Mouse (Mus musculus): ENCODE data around the gene Topors. TPM values are rescaled to one million over a fixed set of nuclear protein-coding genes. Genes with fewer than 3 reads are reported as not detected.

The Topors gene
- polyA plus RNA-seq, 1 experiment, result 42.0 TPM

GRCm38 (mm10) chr4:40236829-40237228 is 32.8 kb downstream of the Topors start:
- no peak overlapping the region for H3K4me3 ChIP-seq (ENCODE audit: insufficient read depth, low read length)
- no peak for TF ChIP-seq POLR2A (IDR thresholded peaks at IDR 0.05; ENCODE audit: low read depth, low read length)
- TF ChIP-seq CTCF (IDR thresholded peaks at IDR 0.05; ENCODE audit: borderline replicate concordance, insufficient read depth, low read length), result no peak
- H3K4me1 ChIP-seq (ENCODE audit: control insufficient read depth, insufficient read depth, low read length), result no peaks in the 10 kb centered on the region
- no peak overlapping the region for H3K27ac ChIP-seq (ENCODE audit: insufficient read depth, low read length)

DNA sequence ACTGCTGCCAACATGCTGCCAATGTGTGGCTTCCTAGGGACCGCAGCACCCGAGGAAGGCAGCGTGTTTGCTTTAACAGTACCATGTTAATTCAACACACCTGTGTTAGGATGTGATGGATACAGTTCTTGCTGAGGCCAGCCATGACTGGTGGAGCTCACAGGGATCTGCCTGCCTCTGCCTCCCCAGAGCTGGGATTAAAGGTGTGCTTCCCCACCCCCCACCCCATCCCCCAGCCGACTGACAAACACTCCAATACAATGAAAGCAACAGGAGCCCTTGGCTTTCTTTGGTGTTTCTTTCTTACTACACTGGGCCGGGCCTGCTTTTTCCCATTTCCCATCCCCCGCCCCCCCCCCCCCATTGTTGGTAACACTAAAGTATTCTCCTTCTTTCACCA is 35.4 kb downstream of the Topors start:
- H3K27ac ChIP-seq (ENCODE audit: insufficient read depth, low read length), result no peak overlapping the region
- no peak overlapping the region for H3K4me3 ChIP-seq (ENCODE audit: insufficient read depth, low read length)
- H3K4me1 ChIP-seq (ENCODE audit: control insufficient read depth, insufficient read depth, low read length), result no peaks in the 10 kb centered on the region
- no peak for TF ChIP-seq CTCF (IDR thresholded peaks at IDR 0.05; ENCODE audit: borderline replicate concordance, insufficient read depth, low read length)
- TF ChIP-seq POLR2A (IDR thresholded peaks at IDR 0.05; ENCODE audit: low read depth, low read length), result no peak

- no peaks in the 10 kb centered on the region for H3K4me1 ChIP-seq (ENCODE audit: control insufficient read depth, insufficient read depth, low read length)
- no peak for TF ChIP-seq POLR2A (IDR thresholded peaks at IDR 0.05; ENCODE audit: low read depth, low read length)
- TF ChIP-seq CTCF (IDR thresholded peaks at IDR 0.05; ENCODE audit: borderline replicate concordance, insufficient read depth, low read length), result no peak
These were observed 36.5 kb downstream of the Topors start for GRCm38 (mm10) chr4:40233062-40233664.

GRCm38 (mm10) chr4:40229723-40230122 is 39.9 kb downstream of the Topors start:
- Histone ChIP-seq H3K4me1 (ENCODE audit: control insufficient read depth, insufficient read depth, low read length) (no peaks in the 10 kb centered on the region), H3K4me3 (ENCODE audit: insufficient read depth, low read length) (no peak overlapping the region), H3K27ac (ENCODE audit: insufficient read depth, low read length) (no peak overlapping the region)
- no peak for TF ChIP-seq POLR2A (IDR thresholded peaks at IDR 0.05; ENCODE audit: low read depth, low read length)
- TF ChIP-seq CTCF (IDR thresholded peaks at IDR 0.05; ENCODE audit: borderline replicate concordance, insufficient read depth, low read length), result no peak

More at GRCm38 (mm10) chr4:40233062-40233664, 36.5 kb downstream of the Topors start:
- H3K27ac ChIP-seq (ENCODE audit: insufficient read depth, low read length), result no peak overlapping the region
- H3K4me3 ChIP-seq (ENCODE audit: insufficient read depth, low read length), result no peak overlapping the region

DNA sequence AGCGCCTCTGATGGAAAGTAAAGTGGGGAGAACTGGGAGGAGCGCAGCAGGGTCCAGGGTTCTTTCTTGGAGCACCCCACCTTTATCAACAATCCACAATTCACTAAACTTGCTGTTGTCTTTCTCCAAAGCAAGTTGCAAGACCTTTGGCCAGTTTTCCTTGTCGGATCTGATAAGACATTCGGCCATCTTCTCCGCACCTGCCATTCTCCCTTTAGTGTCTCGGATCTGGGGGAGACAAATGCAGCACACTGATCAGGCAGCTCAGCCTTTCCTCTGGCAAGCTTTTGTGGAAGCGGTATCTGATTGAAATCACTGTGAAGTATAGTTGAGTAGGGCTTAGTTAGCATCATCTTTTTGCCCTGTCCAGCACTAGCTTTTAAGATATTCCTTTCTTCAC is 41.8 kb downstream of the Topors start:
- H3K4me1 ChIP-seq (ENCODE audit: control insufficient read depth, insufficient read depth, low read length), result no peaks in the 10 kb centered on the region
- no peak overlapping the region for H3K27ac ChIP-seq (ENCODE audit: insufficient read depth, low read length)
- no peak overlapping the region for H3K4me3 ChIP-seq (ENCODE audit: insufficient read depth, low read length)
- TF ChIP-seq CTCF (IDR thresholded peaks at IDR 0.05; ENCODE audit: borderline replicate concordance, insufficient read depth, low read length) (no peak), POLR2A (IDR thresholded peaks at IDR 0.05; ENCODE audit: low read depth, low read length) (no peak)

- H3K4me3 ChIP-seq (ENCODE audit: insufficient read depth, low read length), result no peak overlapping the region
- H3K4me1 ChIP-seq (ENCODE audit: control insufficient read depth, insufficient read depth, low read length), result no peaks in the 10 kb centered on the region
- H3K27ac ChIP-seq (ENCODE audit: insufficient read depth, low read length), result no peak overlapping the region
- TF ChIP-seq CTCF (IDR thresholded peaks at IDR 0.05; ENCODE audit: borderline replicate concordance, insufficient read depth, low read length) (no peak), POLR2A (IDR thresholded peaks at IDR 0.05; ENCODE audit: low read depth, low read length) (no peak)
These were observed 42.5 kb downstream of the Topors start for GRCm38 (mm10) chr4:40227131-40227530.

DNA sequence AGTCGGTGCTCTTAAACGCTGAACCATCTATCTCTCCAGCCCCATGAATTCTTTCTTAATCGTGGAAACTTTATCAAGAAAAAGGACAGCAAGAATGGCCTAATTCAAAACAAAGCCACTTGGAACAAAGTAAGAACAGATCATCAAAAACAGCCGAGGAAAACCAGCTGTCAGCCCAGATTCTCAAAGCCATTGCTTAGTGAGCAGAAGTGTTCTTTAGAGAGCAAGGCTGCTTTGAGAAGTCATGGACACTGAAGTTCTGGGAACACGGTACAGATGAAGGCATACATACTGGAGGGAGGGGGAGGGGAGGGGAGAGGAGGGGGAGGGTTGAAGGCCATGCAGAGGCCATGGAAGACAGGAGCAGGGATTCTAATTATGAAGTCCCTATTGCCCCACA is 43.6 kb downstream of the Topors start:
- H3K4me3 ChIP-seq (ENCODE audit: insufficient read depth, low read length), result no peak overlapping the region
- no peaks in the 10 kb centered on the region for H3K4me1 ChIP-seq (ENCODE audit: control insufficient read depth, insufficient read depth, low read length)
- TF ChIP-seq CTCF (IDR thresholded peaks at IDR 0.05; ENCODE audit: borderline replicate concordance, insufficient read depth, low read length) (no peak), POLR2A (IDR thresholded peaks at IDR 0.05; ENCODE audit: low read depth, low read length) (no peak)
- H3K27ac ChIP-seq (ENCODE audit: insufficient read depth, low read length), result no peak overlapping the region

DNA sequence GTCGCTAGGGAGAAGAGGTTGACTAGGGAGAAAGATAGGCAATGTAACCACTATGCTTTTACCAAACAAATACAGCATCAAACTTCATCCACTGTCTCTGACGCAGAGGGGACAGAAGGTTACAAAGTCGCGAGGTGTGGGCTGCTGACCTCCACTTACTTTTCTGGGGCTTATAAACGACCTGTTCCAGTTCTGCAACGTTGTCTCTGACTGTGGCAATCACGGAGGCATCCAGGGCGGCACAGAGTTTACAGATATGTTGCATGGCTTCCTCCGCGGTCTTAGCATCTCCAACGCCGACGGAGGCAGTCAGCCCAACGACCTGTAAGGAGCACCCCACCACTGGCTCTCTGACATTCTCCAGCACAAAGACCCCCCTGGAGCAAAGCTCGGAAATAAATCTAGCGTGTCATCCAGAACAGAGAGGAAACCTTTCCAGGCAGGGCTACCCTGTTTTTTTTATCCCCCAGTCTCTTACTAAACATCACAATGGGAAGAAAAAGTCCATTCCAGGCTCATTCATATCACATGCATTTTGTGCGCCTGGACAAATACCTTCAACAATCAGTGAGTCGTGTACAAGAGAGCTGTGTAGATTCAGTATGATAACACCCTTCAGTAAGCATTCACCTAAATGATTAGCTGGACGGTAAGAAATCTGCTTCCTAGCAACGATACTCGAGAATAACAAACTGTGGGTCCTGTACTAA is 47.6 kb downstream of the Topors start:
- no peak overlapping the region for H3K27ac ChIP-seq (ENCODE audit: insufficient read depth, low read length)
- no peak overlapping the region for H3K4me3 ChIP-seq (ENCODE audit: insufficient read depth, low read length)
- TF ChIP-seq CTCF (IDR thresholded peaks at IDR 0.05; ENCODE audit: borderline replicate concordance, insufficient read depth, low read length) (no peak), POLR2A (IDR thresholded peaks at IDR 0.05; ENCODE audit: low read depth, low read length) (no peak)
- H3K4me1 ChIP-seq (ENCODE audit: control insufficient read depth, insufficient read depth, low read length), result no peaks in the 10 kb centered on the region

- no peak overlapping the region for H3K4me3 ChIP-seq (ENCODE audit: insufficient read depth, low read length)
- H3K4me1 ChIP-seq (ENCODE audit: control insufficient read depth, insufficient read depth, low read length), result no peaks in the 10 kb centered on the region
- TF ChIP-seq POLR2A (IDR thresholded peaks at IDR 0.05; ENCODE audit: low read depth, low read length) (no peak), CTCF (IDR thresholded peaks at IDR 0.05; ENCODE audit: borderline replicate concordance, insufficient read depth, low read length) (no peak)
- H3K27ac ChIP-seq (ENCODE audit: insufficient read depth, low read length), result no peak overlapping the region
These were observed 48.5 kb downstream of the Topors start for GRCm38 (mm10) chr4:40221004-40221760.

DNA sequence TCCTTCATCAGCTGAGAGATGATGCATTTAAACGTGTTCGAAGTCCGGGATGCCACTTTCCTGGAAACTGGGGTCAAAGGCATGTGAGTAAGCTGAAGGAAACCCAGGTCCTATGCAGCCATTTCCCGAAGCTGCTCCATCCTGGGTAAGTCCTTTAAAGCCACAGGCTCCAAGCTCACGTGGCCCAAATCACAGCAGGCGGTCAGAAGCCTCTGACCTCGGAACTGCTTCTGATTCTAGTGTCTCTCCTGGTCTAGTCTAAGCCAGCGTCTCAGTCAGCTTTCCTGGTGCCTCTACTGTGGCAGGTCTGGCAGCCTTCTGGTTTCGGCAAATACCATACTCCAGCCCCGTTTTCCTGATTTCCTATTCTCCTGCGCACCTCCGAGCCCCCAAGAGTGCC is 49.2 kb downstream of the Topors start:
- Histone ChIP-seq H3K4me1 (ENCODE audit: control insufficient read depth, insufficient read depth, low read length) (no peaks in the 10 kb centered on the region), H3K27ac (ENCODE audit: insufficient read depth, low read length) (no peak overlapping the region), H3K4me3 (ENCODE audit: insufficient read depth, low read length) (no peak overlapping the region)
- TF ChIP-seq CTCF (IDR thresholded peaks at IDR 0.05; ENCODE audit: borderline replicate concordance, insufficient read depth, low read length) (no peak), POLR2A (IDR thresholded peaks at IDR 0.05; ENCODE audit: low read depth, low read length) (no peak)

Measured in embryonic fibroblast, embryonic 13.5 days (primary cell).